Comparison of ENCODE assay signal across 9 mouse cellular contexts in the genomic region with DNA sequence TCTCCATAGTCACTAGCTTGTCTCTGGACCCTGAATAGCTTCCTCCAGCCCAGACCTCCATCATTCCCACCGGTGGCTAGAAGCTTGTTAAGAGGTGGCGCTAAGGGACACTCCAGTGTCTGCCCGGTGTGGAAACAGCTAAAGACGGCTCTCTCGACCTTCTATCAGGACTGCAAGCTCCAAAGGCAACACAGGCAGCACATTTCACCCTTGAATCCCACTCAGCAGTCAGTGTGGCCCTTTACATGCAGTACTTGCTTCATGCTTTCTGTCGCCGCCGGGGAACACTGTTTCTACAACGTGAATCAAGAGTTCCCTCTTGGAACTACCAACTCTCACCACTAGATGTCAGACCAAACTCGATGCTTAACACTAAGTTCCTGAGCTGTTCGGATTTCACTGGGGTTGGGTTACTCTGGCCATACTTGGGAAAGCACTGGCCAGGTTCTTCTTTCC. TPM values are rescaled to one million over a fixed set of nuclear protein-coding genes. Genes with fewer than 3 reads are reported as not detected.
DNase-seq lines count a peak whose midpoint lies in the region; ATAC-seq and TF ChIP-seq lines count a peak whose summit lies in the region.
"Had no signal": no experiment of that assay in that cellular context is flagged by ENCODE, and none has a peak within 500 bp of the region (broad histone marks: within the 10 kb centered on the region; RNA-seq: fewer than 3 reads in every experiment).

No protein-coding gene starts in this region.

- no peaks in the 10 kb centered on the region for H3K9me3 ChIP-seq in hindbrain, embryonic 14.5 days (ENCODE audit: control insufficient read depth, low read length)
- H3K9me3 ChIP-seq in lung, postnatal 0 days (ENCODE audit: low read length): no peaks in the 10 kb centered on the region

- 13% methylated on average over 11 of the region's 11 CpGs for WGBS in hindbrain, embryonic 14.5 days
- WGBS in lung, postnatal 0 days: 9% methylated on average over 11 of the region's 11 CpGs

- H3K4me1 ChIP-seq in hindbrain, embryonic 14.5 days (replicated peaks; ENCODE audit: control insufficient read depth, insufficient read depth, low read length): no peaks in the 10 kb centered on the region
- H3K4me1 ChIP-seq in lung, postnatal 0 days (ENCODE audit: insufficient read depth, low read depth, low read length): no peaks in the 10 kb centered on the region

- intact Hi-C loops in heart, postnatal 25 days (cut with DNase I): loop anchor here (1.0 to 10.0 kb wide), 3 partner anchors 286 to 928 kb away; no protein-coding TSS in a partner anchor

- TF ChIP-seq CTCF in lung, postnatal 0 days (IDR thresholded peaks at IDR 0.05): peak; percentile 92

- no peaks in the 10 kb centered on the region for H3K36me3 ChIP-seq in hindbrain, embryonic 14.5 days (replicated peaks; ENCODE audit: control insufficient read depth, insufficient read depth)
- H3K36me3 ChIP-seq in lung, postnatal 0 days (ENCODE audit: insufficient read depth, low read length): no peaks in the 10 kb centered on the region

- peak overlapping the region; percentile 41 for H3K4me2 ChIP-seq in hindbrain, embryonic 14.5 days (replicated peaks)
- peak overlapping the region; percentile 36; the same call in 1 of the 2 replicates for H3K4me2 ChIP-seq in lung, postnatal 0 days (replicated peaks; ENCODE audit: low read depth, low read length)

- H3K9ac ChIP-seq in hindbrain, embryonic 14.5 days: peak overlapping the region; percentile 37; the same call in 1 of the 2 replicates
- no peak overlapping the region for H3K9ac ChIP-seq in lung, postnatal 0 days (replicated peaks; ENCODE audit: low read depth)

- peak; percentile 83 for ATAC-seq in hindbrain, embryonic 14.5 days (ENCODE audit: low FRiP score)
- peak; percentile 64 for ATAC-seq in lung, postnatal 0 days

- DNase-seq in heart, adult 11 months: peak; percentile 71
- no peak for DNase-seq in heart, postnatal 25 days (ENCODE audit: low spot score)
- peak; percentile 92 to 96 for DNase-seq in cerebellum, postnatal 10 days
- DNase-seq in frontal cortex, adult 2 months (ENCODE audit: extremely low spot score in 1 of 2, low spot score in 1 of 2): peak; percentile 61 to 96
- DNase-seq in hindbrain, embryonic 14.5 days (ENCODE audit: low spot score): peak; percentile 97
- DNase-seq in layer of hippocampus, postnatal 14 days (ENCODE audit: low spot score in 2 of 2): peak; percentile 70 to 86
- DNase-seq in lung, postnatal 0 days (ENCODE audit: low spot score): peak; percentile 82
- peak; percentile 96 for DNase-seq in retina, embryonic 14.5 days (ENCODE audit: low spot score)

- no peak overlapping the region for H3K4me3 ChIP-seq in hindbrain, embryonic 14.5 days (replicated peaks; ENCODE audit: low read length)
- no peak overlapping the region for H3K4me3 ChIP-seq in lung, postnatal 0 days (ENCODE audit: low read depth, low read length)

- no peaks in the 10 kb centered on the region for H3K27me3 ChIP-seq in hindbrain, embryonic 14.5 days (ENCODE audit: control insufficient read depth, insufficient read depth, low read length)
- H3K27me3 ChIP-seq in lung, postnatal 0 days (replicated peaks; ENCODE audit: insufficient read depth, low read length): no peaks in the 10 kb centered on the region

- no peak for TF ChIP-seq EP300 in lung, postnatal 0 days (IDR thresholded peaks at IDR 0.05)

- H3K27ac ChIP-seq in hindbrain, embryonic 14.5 days: no peak overlapping the region
- H3K27ac ChIP-seq in lung, postnatal 0 days (ENCODE audit: low read length): no peak overlapping the region

RNA-seq across cellular contexts. Expression of gene Gm38100, which starts 16.2 kb away (rescaled TPM):
- not detected for total RNA-seq in heart, postnatal 25 days (2021)
- not detected in 2 replicates for polyA plus RNA-seq in frontal cortex, adult 2 months (2012; rRNA removed)
- not detected in 2 replicates for polyA plus RNA-seq in hindbrain, embryonic 14.5 days (2014; fragmentation: Nextera tagmentation; extraction: Ambion mirVana)
- not detected for total RNA-seq in layer of hippocampus, postnatal 14 days (2021)
- not detected in 2 replicates for polyA plus RNA-seq in lung, postnatal 0 days (2015; fragmentation: Nextera tagmentation; extraction: Ambion mirVana)

RNA-seq across cellular contexts. Expression of gene Rbm8a2, which starts 42.6 kb away (rescaled TPM):
- total RNA-seq in heart, postnatal 25 days (2021): not detected
- 0.27 and 0.34 TPM in 2 replicates for polyA plus RNA-seq in frontal cortex, adult 2 months (2012; rRNA removed)
- polyA plus RNA-seq in hindbrain, embryonic 14.5 days (2014; fragmentation: Nextera tagmentation; extraction: Ambion mirVana): 0.50 and 0.58 TPM in 2 replicates
- total RNA-seq in layer of hippocampus, postnatal 14 days (2021): not detected
- 0.35 and 0.68 TPM in 2 replicates for polyA plus RNA-seq in lung, postnatal 0 days (2015; fragmentation: Nextera tagmentation; extraction: Ambion mirVana)
- polyA plus RNA-seq: testis, adult 2 months had no signal

RNA-seq across cellular contexts. Expression of gene Exo1, which starts 55.9 kb away (rescaled TPM):
- under 1 TPM; 0.18 to 0.22 TPM for total RNA-seq in heart, postnatal 25 days (2021)
- 0.36 and 0.62 TPM in 2 replicates for polyA plus RNA-seq in frontal cortex, adult 2 months (2012; rRNA removed)
- polyA plus RNA-seq in hindbrain, embryonic 14.5 days (2014; fragmentation: Nextera tagmentation; extraction: Ambion mirVana): 5.8 and 11.8 TPM in 2 replicates
- 1 to 10 TPM; 1.4 to 3.0 TPM for total RNA-seq in layer of hippocampus, postnatal 14 days (2021)
- polyA plus RNA-seq in lung, postnatal 0 days (2015; fragmentation: Nextera tagmentation; extraction: Ambion mirVana): 2.6 and 2.9 TPM in 2 replicates
